Mouse (Mus musculus): ENCODE data around the gene Snx19.

DNA sequence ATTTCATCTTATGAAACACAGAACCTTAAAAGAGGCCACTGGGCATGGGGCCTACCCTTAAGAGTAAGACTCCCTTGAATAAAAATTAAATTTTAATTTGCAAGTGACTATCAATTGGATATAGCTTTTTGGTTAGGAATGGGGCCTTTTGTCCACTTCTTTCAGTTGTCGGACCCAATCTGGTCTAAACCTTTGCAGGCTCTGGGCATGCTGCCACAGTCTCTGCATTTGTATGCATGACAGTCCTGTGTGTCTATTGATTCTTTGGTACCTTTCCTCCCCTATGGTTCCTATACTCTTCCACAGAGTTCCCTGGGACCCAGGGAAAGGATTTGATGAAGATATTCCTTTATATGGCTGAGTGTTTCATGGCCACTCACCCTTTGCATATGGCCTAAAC lies 26.1 kb upstream of the Snx19 start:
- TF ChIP-seq CTCF (IDR thresholded peaks at IDR 0.05; ENCODE audit: insufficient read depth, low read length) (no peak), POLR2A (IDR thresholded peaks at IDR 0.05; ENCODE audit: borderline replicate concordance, extremely low read depth, low read depth, low read length) (no peak)
